Mouse (Mus musculus) neural tube, embryonic 11.5 days (tissue): ENCODE results near the gene Mrps36. TPM values are rescaled to one million over a fixed set of nuclear protein-coding genes. Genes with fewer than 3 reads are reported as not detected.

Source experiments
- ATAC-seq: fragments of 200-750 bp; cut with Nextera tagmentation; 2 replicates; pipeline ENCODE4 v1.8.0; 2017; ENCODE audit warnings: moderate number of reproducible peaks, mild to moderate bottlenecking, moderate TSS enrichment, moderate library complexity; ENCODE audit not compliant: insufficient read depth, low FRiP score, low TSS enrichment
- DNase-seq: peaks from one replicate; pipeline ENCODE4 v3.0.0-alpha.2; 2015; ENCODE audit warnings: low spot score
- H3K27ac ChIP-seq: fragments of 300-500 bp; sonication (generic); 2 replicates; pipeline ENCODE4 v1.5.1; 2014; ENCODE audit warnings: low read depth, mild to moderate bottlenecking, low read length
- H3K27me3 ChIP-seq: fragments of 300-500 bp; sonication (generic); 2 replicates; pipeline ENCODE4 v1.6.1; 2014; ENCODE audit warnings: mild to moderate bottlenecking, low read length, mixed read lengths; ENCODE audit not compliant: control insufficient read depth, insufficient read depth
- H3K36me3 ChIP-seq: fragments of 300-500 bp; sonication (generic); 2 replicates; pipeline ENCODE4 v1.6.1; 2014; ENCODE audit warnings: mild to moderate bottlenecking, low read length, moderate library complexity, mixed read lengths; ENCODE audit not compliant: control insufficient read depth, insufficient read depth
- H3K4me1 ChIP-seq: fragments of 300-500 bp; sonication (generic); 2 replicates; pipeline ENCODE4 v1.6.1; 2014; ENCODE audit warnings: low read length, mixed read lengths; ENCODE audit not compliant: control insufficient read depth, insufficient read depth
- H3K4me2 ChIP-seq: fragments of 300-500 bp; sonication (generic); 2 replicates; pipeline ENCODE4 v1.6.1; 2014; ENCODE audit warnings: low read depth, mild to moderate bottlenecking, moderate library complexity
- H3K4me3 ChIP-seq: fragments of 300-500 bp; sonication (generic); 2 replicates; pipeline ENCODE4 v1.5.1; 2014; ENCODE audit warnings: low read depth, low read length
- H3K9ac ChIP-seq: fragments of 300-500 bp; sonication (generic); 2 replicates; pipeline ENCODE4 v1.6.1; 2014; ENCODE audit warnings: mild to moderate bottlenecking, low read length
- H3K9me3 ChIP-seq: fragments of 300-500 bp; sonication (generic); 2 replicates; pipeline ENCODE4 v1.6.1; 2016; ENCODE audit warnings: low read length; ENCODE audit not compliant: control insufficient read depth
- WGBS: fragments of 180-500 bp; shearing (Covaris S2); extraction: QIAGEN DNeasy Blood & Tissue Kit; methylation state at CpG from one replicate; pipeline ENCODE4 v1.1.7; 2014; 5-methylcytosine and 5-hydroxymethylcytosine counted together
- polyA plus RNA-seq: library from polyadenylated mRNA; unstranded; fragments of >200 nt; fragmentation: Nextera tagmentation; extraction: Ambion mirVana; gene quantifications from 2 replicates; pipeline ENCODE4 v1.2.1, GENCODE M21; 2014

Mrps36 gene
- polyA plus RNA-seq, 1 experiment from 2014 or later, result 144 TPM

DNA sequence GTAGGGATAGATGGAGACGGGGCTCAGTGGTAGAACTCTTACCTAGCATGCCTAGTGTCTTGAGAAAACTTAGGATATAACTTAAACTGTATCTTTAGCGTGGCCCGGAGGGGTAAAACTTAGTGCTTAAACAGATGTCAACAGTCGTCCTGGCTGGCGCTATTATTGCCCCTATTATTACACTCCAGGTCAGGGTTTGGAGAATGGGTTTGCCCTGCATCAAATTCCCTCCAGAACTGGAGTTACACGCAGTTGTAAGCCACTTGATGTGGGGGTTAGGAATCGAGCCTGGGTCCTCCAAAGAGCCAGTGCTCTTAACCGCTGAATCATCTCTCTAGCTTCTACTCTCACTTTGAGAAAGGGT lies 31.6 kb upstream of the Mrps36 start:
- peak overlapping the region; percentile 86 for H3K4me3 ChIP-seq
- peak overlapping the region; percentile 12; the same call in 1 of the 2 replicates for H3K9ac ChIP-seq
- peak overlapping the region; percentile 60 for H3K4me2 ChIP-seq
- WGBS, result 17% methylated on average over 8 of the region's 8 CpGs
- H3K9me3 ChIP-seq, result no peaks in the 10 kb centered on the region
- no peaks in the 10 kb centered on the region; the same call in 1 of the 2 replicates for H3K36me3 ChIP-seq
- no peak overlapping the region for H3K27ac ChIP-seq
- no peak for DNase-seq
- H3K27me3 ChIP-seq, result no peaks in the 10 kb centered on the region
- H3K4me1 ChIP-seq, result peaks cover 4% of the 10 kb centered on the region; the same call in 1 of the 2 replicates
- no peak for ATAC-seq

DNA sequence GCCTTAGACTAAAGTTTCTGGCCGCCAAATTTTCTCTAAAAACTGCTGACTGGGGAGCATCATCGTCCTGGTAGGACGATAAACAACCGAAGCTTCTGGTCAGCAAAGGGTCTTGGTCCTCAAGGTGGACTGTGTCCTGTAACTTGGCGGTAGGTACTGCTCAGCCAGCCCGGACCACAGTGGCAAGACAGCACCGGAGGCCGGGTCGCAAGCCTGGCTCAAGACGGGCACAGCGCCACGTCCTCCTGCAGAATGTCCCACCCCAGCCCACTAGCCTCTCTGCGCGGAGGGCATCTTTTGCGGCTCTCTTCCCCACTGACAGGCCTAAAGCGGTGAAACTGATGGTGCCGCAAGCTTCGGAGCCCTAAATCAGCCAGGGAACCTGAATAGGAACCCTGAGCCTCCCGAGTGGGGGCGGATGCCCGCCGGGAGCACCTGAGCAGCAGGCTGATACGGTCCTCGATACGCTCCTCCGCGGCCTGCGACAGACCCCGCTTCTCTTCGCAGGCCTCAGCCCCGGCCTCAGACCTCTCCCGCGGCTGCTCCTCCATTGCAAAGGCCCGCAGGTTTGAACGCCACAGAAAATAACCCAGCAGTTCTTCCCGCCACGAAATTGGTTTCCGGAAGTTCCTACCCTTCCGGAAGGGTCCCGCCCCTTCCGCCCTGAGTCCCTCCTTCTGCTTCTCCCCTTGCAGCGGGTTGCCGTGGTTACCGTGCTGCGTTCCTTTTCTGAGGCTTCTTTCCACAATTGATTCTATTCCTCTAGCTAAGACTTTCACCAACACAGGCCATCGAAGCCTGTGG lies 31.0 kb upstream of the Mrps36 start, which contains the start of gene Cenph:
Gene Cenph (minus strand): TSS at position 648 of the 804 bp plus-strand sequence.
- no peaks in the 10 kb centered on the region for H3K27me3 ChIP-seq
- peak; percentile 91 for ATAC-seq
- H3K9me3 ChIP-seq, result no peaks in the 10 kb centered on the region
- peak; percentile 88 for DNase-seq
- peak within 1 kb of the TSS; percentile 86 for H3K4me3 ChIP-seq
- H3K27ac ChIP-seq, result no peak within 1 kb of the TSS
- H3K4me2 ChIP-seq, result peak within 1 kb of the TSS; percentile 90
- peaks cover 4% of the 10 kb centered on the region; the same call in 1 of the 2 replicates for H3K4me1 ChIP-seq
- under 1% methylated on average over 46 of the region's 46 CpGs for WGBS
- H3K9ac ChIP-seq, result peak within 1 kb of the TSS; percentile 75
- H3K36me3 ChIP-seq, result peaks cover 2% of the 10 kb centered on the region; the same call in 1 of the 2 replicates

DNA sequence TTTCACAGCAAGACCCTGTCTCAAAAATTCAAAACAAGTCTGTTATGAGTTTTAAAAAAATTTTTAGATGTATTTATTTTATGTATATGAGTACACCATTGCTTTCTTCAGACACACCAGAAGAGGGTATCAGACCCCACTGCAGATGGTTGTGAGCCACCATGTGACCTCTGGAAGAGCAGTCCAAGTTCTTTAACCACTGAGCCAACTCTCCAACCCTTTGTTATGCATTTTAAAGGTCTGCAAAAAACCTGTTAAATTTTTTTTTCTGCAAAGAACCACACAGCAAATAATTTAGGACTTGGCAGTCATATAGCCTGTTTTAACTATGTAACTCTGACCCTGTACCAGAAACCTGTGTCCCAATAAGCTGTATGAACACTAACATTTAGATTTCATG lies 30.2 kb upstream of the Mrps36 start:
- no peak for ATAC-seq

DNA sequence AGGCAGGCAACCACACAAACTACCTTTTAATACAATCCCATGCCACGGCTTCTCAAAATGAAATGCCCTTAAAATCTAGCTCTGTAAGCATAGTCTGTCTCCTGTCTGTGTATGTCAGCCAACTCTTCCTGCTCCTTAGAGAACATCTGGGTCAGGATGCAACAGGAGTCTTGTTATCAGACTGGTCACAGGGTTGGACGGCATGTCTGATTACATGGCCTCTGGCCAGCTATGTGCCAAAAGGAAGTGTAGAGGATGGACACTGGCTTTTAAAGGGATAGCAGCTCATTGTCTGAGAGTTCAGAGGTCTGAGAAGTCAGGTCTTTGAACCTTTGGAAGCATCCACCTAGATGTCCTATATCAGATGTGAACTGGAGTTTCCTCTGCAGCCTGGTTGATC lies 10.9 kb upstream of the Mrps36 start:
- no peak overlapping the region for H3K27ac ChIP-seq
- no peaks in the 10 kb centered on the region for H3K9me3 ChIP-seq
- no peak overlapping the region for H3K9ac ChIP-seq
- ATAC-seq (no peak), DNase-seq (no peak)
- H3K36me3 ChIP-seq, result peaks cover 6% of the 10 kb centered on the region; the same call in 1 of the 2 replicates
- 89% methylated on average over 2 of the region's 2 CpGs for WGBS
- no peaks in the 10 kb centered on the region for H3K27me3 ChIP-seq
- H3K4me1 ChIP-seq, result no peaks in the 10 kb centered on the region
- no peak overlapping the region for H3K4me2 ChIP-seq
- no peak overlapping the region for H3K4me3 ChIP-seq

More for the DNA sequence above, 30.2 kb upstream of the Mrps36 start:
- Histone ChIP-seq H3K36me3 (peaks cover 5% of the 10 kb centered on the region; the same call in 1 of the 2 replicates), H3K4me2 (peak overlapping the region; percentile 90), H3K4me3 (peak overlapping the region; percentile 86), H3K9me3 (no peaks in the 10 kb centered on the region), H3K27me3 (no peaks in the 10 kb centered on the region), H3K27ac (no peak overlapping the region), H3K4me1 (peaks cover 4% of the 10 kb centered on the region; the same call in 1 of the 2 replicates), H3K9ac (peak overlapping the region; percentile 75; the same call in 1 of the 2 replicates)
- DNase-seq, result no peak

DNA sequence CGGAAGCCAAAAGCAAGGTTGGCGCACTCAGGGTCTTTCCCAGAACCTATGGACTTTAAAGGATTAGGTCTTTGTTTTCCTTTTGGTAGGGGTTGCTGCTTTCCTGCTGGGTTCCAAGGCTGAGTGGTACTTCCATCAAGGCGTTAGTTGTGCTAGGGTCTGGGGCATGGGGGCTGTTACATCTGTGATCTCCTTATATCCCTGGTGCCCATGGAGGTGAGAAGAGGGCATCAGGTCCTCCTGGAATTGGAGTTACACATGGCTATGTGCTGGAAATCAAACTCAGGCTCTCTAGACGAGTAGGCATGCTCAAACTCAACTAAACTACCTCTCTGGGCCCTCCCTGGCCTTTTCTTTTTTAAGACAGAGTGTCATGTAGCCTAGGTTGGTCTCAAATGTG lies 9.7 kb upstream of the Mrps36 start:
- 78% methylated on average over 4 of the region's 4 CpGs for WGBS
- DNase-seq (no peak), ATAC-seq (no peak)
- Histone ChIP-seq H3K9me3 (no peaks in the 10 kb centered on the region), H3K4me1 (no peaks in the 10 kb centered on the region), H3K27me3 (no peaks in the 10 kb centered on the region), H3K4me3 (no peak overlapping the region), H3K9ac (no peak overlapping the region), H3K27ac (no peak overlapping the region), H3K36me3 (no peaks in the 10 kb centered on the region), H3K4me2 (no peak overlapping the region)

DNA sequence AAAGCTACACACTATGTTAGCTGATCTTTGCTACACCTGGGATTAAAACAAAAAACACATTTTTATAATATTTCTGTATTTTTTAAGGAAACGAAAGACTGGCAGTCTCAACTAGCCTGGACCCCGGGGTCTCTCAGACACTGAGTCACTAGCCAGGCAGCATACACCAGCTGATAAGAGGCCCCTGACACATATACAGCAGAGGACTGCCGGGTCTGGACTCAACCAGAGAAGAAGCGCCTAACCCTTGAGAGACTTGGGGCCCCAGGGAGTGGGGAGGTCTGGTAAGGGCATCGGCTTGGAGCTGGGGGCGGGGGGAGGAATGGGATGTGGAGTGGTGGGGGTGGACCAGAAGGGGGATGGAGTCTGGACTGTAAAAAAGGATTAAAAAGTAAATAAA lies 8.6 kb upstream of the Mrps36 start:
- no peaks in the 10 kb centered on the region for H3K4me1 ChIP-seq
- no peaks in the 10 kb centered on the region for H3K9me3 ChIP-seq
- H3K4me2 ChIP-seq, result no peak overlapping the region
- H3K27me3 ChIP-seq, result no peaks in the 10 kb centered on the region
- no peak overlapping the region for H3K27ac ChIP-seq
- 86% methylated on average over 6 of the region's 6 CpGs for WGBS
- no peak for DNase-seq
- H3K4me3 ChIP-seq, result no peak overlapping the region
- no peaks in the 10 kb centered on the region for H3K36me3 ChIP-seq
- no peak overlapping the region for H3K9ac ChIP-seq
- no peak for ATAC-seq

DNA sequence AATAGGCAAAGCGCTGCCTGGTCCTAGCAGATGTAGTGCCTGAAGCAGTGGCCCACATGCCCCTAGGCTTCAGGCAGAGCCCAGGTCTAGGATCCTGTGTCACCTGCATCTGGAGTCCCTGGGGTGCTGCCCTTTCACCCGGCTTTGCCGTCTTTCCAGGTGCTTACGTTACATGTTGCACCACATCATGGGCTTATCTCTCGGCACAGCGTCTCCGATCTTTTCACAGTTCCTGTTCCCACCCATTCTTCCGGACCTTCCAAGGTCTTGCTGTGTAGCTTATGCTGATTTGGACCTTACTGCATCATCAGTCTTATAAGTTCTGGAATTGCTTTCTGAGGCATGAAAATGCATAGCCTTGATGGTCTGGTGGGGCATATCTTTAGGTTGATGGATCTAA lies 8.1 kb upstream of the Mrps36 start:
- Histone ChIP-seq H3K4me1 (no peaks in the 10 kb centered on the region), H3K9ac (no peak overlapping the region), H3K9me3 (no peaks in the 10 kb centered on the region), H3K4me2 (no peak overlapping the region), H3K27ac (no peak overlapping the region), H3K4me3 (no peak overlapping the region), H3K27me3 (no peaks in the 10 kb centered on the region), H3K36me3 (no peaks in the 10 kb centered on the region)
- 86% methylated on average over 8 of the region's 8 CpGs for WGBS
- ATAC-seq, result no peak
- DNase-seq, result no peak

DNA sequence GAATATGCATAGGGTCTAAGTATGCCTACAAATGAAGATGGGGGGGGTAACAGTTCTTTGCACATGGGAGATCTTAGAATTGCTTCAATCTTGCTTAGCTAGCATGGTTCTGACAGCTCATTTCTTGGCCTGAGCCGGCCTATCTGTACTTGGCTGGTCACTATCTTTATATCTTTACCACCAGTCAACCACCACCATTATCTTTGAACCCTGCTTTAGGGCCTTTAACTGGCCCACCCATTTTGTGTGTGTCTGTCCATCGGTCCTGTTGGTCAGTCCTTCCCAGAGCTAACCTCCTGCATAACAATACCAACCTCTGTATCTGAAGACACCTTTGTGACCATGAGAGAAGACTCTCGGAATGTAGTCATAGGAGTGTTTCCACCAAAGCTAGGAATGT lies 6.9 kb upstream of the Mrps36 start:
- Histone ChIP-seq H3K27me3 (no peaks in the 10 kb centered on the region), H3K9me3 (no peaks in the 10 kb centered on the region), H3K36me3 (no peaks in the 10 kb centered on the region), H3K4me2 (no peak overlapping the region), H3K4me1 (no peaks in the 10 kb centered on the region), H3K9ac (no peak overlapping the region), H3K4me3 (no peak overlapping the region), H3K27ac (no peak overlapping the region)
- no peak for ATAC-seq
- 75% methylated on average over 3 of the region's 3 CpGs for WGBS
- no peak for DNase-seq

DNA sequence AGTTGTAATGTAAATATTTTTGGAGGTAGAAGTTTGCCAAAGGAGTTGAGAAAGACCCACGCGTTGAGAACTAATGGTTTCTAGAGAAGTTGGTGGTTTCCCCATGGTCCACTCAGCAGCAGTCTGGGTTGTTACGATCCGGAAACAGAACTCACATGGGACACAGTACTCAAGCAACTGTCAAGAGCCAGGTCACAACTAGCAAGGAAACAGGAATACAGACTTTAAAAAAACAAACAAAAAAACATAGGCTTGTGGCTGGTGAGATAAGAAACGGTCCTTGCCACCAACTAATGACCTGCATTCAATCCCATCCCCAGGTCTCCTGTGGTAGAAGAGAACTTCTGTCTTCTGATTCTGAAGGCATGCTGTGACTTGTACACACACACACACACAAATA lies 6.3 kb upstream of the Mrps36 start:
- Histone ChIP-seq H3K27me3 (no peaks in the 10 kb centered on the region), H3K4me2 (no peak overlapping the region), H3K9me3 (no peaks in the 10 kb centered on the region), H3K36me3 (no peaks in the 10 kb centered on the region), H3K9ac (no peak overlapping the region), H3K27ac (no peak overlapping the region), H3K4me3 (no peak overlapping the region), H3K4me1 (no peaks in the 10 kb centered on the region)
- WGBS, result 87% methylated on average over 5 of the region's 5 CpGs
- ATAC-seq (no peak), DNase-seq (no peak)
